In the genomic region with DNA sequence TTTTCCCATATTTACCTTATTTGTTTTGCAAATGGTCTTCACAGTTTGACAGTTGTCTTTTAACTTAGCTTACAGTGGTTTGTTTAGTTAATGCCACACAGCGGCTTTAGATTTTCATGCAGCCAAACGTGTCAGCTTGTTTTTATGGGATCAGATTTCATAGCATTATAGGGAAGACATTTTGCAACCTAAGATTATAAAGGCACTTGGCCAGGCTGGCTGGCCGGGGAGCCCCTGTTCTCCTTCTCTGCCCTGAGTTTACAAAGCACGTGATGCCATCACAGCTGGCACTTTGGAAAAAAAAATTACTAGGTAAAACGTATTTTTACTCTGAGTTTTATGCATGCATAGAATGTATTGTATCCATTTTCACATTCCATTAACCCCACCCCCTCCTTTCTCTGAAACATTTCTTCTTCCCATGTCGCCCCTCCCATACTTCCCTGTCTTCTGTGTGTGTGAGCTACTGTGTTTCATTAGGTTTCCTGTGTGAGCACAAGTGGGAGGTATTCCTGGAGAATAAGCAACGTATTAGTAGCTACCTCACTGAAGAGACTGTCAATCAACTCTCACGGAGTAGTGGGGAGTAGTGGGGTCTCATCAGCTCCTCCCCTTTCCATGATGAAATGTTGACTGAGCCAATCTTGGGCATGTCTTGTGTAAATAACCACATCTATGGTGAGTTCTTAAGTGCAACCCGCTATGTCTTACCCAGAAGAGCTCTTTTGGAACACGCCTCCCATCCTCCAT, we compare ENCODE assay signal across 18 mouse cellular contexts.
DNase-seq lines count a peak whose midpoint lies in the region; ATAC-seq and TF ChIP-seq lines count a peak whose summit lies in the region.
"Had no signal": no experiment of that assay in that cellular context is flagged by ENCODE, and none has a peak within 500 bp of the region (broad histone marks: within the 10 kb centered on the region; RNA-seq: fewer than 3 reads in every experiment).

No protein-coding gene starts in this region.

- peak; percentile 18 for DNase-seq in adrenal gland, postnatal 10 days
- no peak for DNase-seq in adrenal gland, adult 2 months
- peak; percentile 42 for DNase-seq in NIH3T3 (ENCODE audit: low read depth)
- peak; percentile 22 for DNase-seq in gonadal fat pad, adult 2 months (ENCODE audit: low read depth)
- DNase-seq in left cerebral cortex, postnatal 25 days (ENCODE audit: low spot score in 2 of 2) = no peak
- DNase-seq in urinary bladder, postnatal 25 days (ENCODE audit: low spot score) = no peak
- DNase-seq: cerebellum, adult 8-10 months; gastrocnemius, postnatal 25 days; lung, adult 2 months; right cerebral cortex, postnatal 14 days; spleen, adult 18-20 months; thymus, postnatal 36 days had no signal

- intact Hi-C loops in left cerebral cortex, postnatal 25 days (cut with DNase I) = no loop called here

- 58% methylated on average over 10 of the region's 10 CpGs for WGBS in intestine, embryonic 15.5 days
- WGBS in intestine, postnatal 0 days = 65% methylated on average over 10 of the region's 10 CpGs

- no peak overlapping the region for H3K9ac ChIP-seq in intestine, embryonic 15.5 days
- no peak overlapping the region for H3K9ac ChIP-seq in intestine, postnatal 0 days (ENCODE audit: low read depth, low read length)

- no peak overlapping the region for H3K4me3 ChIP-seq in intestine, embryonic 15.5 days (replicated peaks)
- no peak overlapping the region for H3K4me3 ChIP-seq in intestine, postnatal 0 days (ENCODE audit: low read depth, low read length)
- H3K4me3 ChIP-seq: heart, embryonic 10.5 days had no signal

- no peak overlapping the region for H3K27ac ChIP-seq in intestine, embryonic 15.5 days
- no peak overlapping the region for H3K27ac ChIP-seq in intestine, postnatal 0 days (ENCODE audit: low read depth, low read length)
- H3K27ac ChIP-seq: heart, embryonic 10.5 days had no signal

- no peak for TF ChIP-seq CTCF in intestine, postnatal 0 days (IDR thresholded peaks at IDR 0.05; ENCODE audit: low read depth)

- peaks cover 8% of the 10 kb centered on the region; the same call in 1 of the 2 replicates for H3K4me1 ChIP-seq in intestine, embryonic 15.5 days (replicated peaks)
- H3K4me1 ChIP-seq in intestine, postnatal 0 days (replicated peaks; ENCODE audit: control insufficient read depth, insufficient read depth, low read length) = no peaks in the 10 kb centered on the region

- H3K9me3 ChIP-seq in intestine, embryonic 15.5 days = no peaks in the 10 kb centered on the region
- no peaks in the 10 kb centered on the region for H3K9me3 ChIP-seq in intestine, postnatal 0 days (ENCODE audit: control insufficient read depth)
- H3K9me3 ChIP-seq: heart, embryonic 10.5 days had no signal

- H3K27me3 ChIP-seq in intestine, embryonic 15.5 days (replicated peaks) = no peaks in the 10 kb centered on the region
- no peaks in the 10 kb centered on the region for H3K27me3 ChIP-seq in intestine, postnatal 0 days (replicated peaks; ENCODE audit: control insufficient read depth, insufficient read depth, low read length)

- no peak overlapping the region for H3K4me2 ChIP-seq in intestine, embryonic 15.5 days (replicated peaks)
- no peak overlapping the region for H3K4me2 ChIP-seq in intestine, postnatal 0 days (replicated peaks; ENCODE audit: low read depth)
- H3K4me2 ChIP-seq: liver, embryonic 11.5 days had no signal

- no peaks in the 10 kb centered on the region for H3K36me3 ChIP-seq in intestine, embryonic 15.5 days
- H3K36me3 ChIP-seq in intestine, postnatal 0 days (ENCODE audit: control insufficient read depth, insufficient read depth) = 0 out of 2 replicates have a peak, but pooled peaks cover 5% of the 10 kb centered on the region

- ATAC-seq in intestine, embryonic 15.5 days = peak; percentile 15; the same call in 1 of the 2 replicates
- no peak for ATAC-seq in intestine, postnatal 0 days
- ATAC-seq: inflammation-experienced regulatory T-cells, adult 6 months; midbrain, embryonic 16.5 days had no signal

Comparison
In these comparisons a context has a peak if more than half of its experiments do, and no peak if none do; other contexts are left out.
1. DNase-seq: peak in adrenal gland, postnatal 10 days (single experiment), NIH3T3 (single experiment) and gonadal fat pad, adult 2 months (single experiment); none in adrenal gland, adult 2 months (single experiment), left cerebral cortex, postnatal 25 days (0 of 2) and urinary bladder, postnatal 25 days (single experiment).